Mouse (Mus musculus): Measurements from ENCODE around the gene Kpna1. TPM values are rescaled to one million over a fixed set of nuclear protein-coding genes. Genes with fewer than 3 reads are reported as not detected.

The Kpna1 gene
- polyA plus RNA-seq, 1 experiment, result 8.3 TPM

DNA sequence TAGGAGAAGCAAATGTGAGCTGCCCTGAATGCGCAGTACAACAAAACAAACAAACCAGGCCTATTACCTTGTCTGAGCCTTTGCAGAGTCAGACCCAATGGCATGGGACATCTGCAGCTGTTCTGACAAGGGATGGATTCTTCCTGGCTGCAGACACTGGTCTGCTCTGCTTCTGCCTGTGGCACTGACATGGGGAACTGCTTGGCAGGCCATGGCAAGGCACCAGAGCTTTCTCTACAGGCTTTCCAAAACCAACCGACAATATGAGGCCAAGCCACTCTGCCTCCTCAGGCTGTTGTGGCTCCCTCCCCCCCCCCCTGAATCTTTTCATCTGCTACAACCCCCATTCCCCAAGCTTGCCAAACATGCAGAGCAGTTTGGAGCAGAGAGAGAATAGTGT, 84.8 kb downstream of the Kpna1 start:
- TF ChIP-seq MYOG (IDR thresholded peaks at IDR 0.05; ENCODE audit: control insufficient read depth, extremely low read depth, insufficient read length) (no peak), CTCF (IDR thresholded peaks at IDR 0.05; ENCODE audit: control insufficient read depth, insufficient read depth, insufficient read length) (no peak), FOSL1 (IDR thresholded peaks at IDR 0.05; ENCODE audit: insufficient read depth, low read length, poor library complexity, severe bottlenecking) (no peak), CEBPB (IDR thresholded peaks at IDR 0.05; ENCODE audit: low read depth) (no peak), MYOD1 (IDR thresholded peaks at IDR 0.05; ENCODE audit: control insufficient read depth, insufficient read length, low read depth) (no peak), USF1 (IDR thresholded peaks at IDR 0.05; ENCODE audit: low read depth) (no peak), MAX (IDR thresholded peaks at IDR 0.05) (no peak)
- H3K4me3 ChIP-seq (ENCODE audit: insufficient read depth, poor library complexity, severe bottlenecking), result no peak overlapping the region
- H3K36me3 ChIP-seq (ENCODE audit: control insufficient read depth, insufficient read depth), result peaks cover 10% of the 10 kb centered on the region
- H3ac ChIP-seq (ENCODE audit: control insufficient read depth, insufficient read length, low read depth), result no peak overlapping the region
- H3K79me2 ChIP-seq (ENCODE audit: control insufficient read depth, insufficient read depth), result peaks cover 28% of the 10 kb centered on the region
- no peaks in the 10 kb centered on the region for H3K27me3 ChIP-seq (ENCODE audit: control insufficient read depth, insufficient read depth, insufficient read length)
- H3K79me3 ChIP-seq (ENCODE audit: low read depth), result peaks cover 8% of the 10 kb centered on the region

- no peaks in the 10 kb centered on the region for H3K27me3 ChIP-seq (ENCODE audit: control insufficient read depth, insufficient read depth, insufficient read length)
- H3K4me3 ChIP-seq (ENCODE audit: insufficient read depth, poor library complexity, severe bottlenecking), result no peak overlapping the region
- TF ChIP-seq CTCF (IDR thresholded peaks at IDR 0.05; ENCODE audit: control insufficient read depth, insufficient read depth, insufficient read length) (no peak), MAX (IDR thresholded peaks at IDR 0.05) (no peak), FOSL1 (IDR thresholded peaks at IDR 0.05; ENCODE audit: insufficient read depth, low read length, poor library complexity, severe bottlenecking) (no peak), USF1 (IDR thresholded peaks at IDR 0.05; ENCODE audit: low read depth) (no peak), MYOG (IDR thresholded peaks at IDR 0.05; ENCODE audit: control insufficient read depth, extremely low read depth, insufficient read length) (no peak), CEBPB (IDR thresholded peaks at IDR 0.05; ENCODE audit: low read depth) (no peak), MYOD1 (IDR thresholded peaks at IDR 0.05; ENCODE audit: control insufficient read depth, insufficient read length, low read depth) (no peak)
Measured at GRCm38 (mm10) chr16:36064904-36065303, 86.4 kb downstream of the Kpna1 start.

DNA sequence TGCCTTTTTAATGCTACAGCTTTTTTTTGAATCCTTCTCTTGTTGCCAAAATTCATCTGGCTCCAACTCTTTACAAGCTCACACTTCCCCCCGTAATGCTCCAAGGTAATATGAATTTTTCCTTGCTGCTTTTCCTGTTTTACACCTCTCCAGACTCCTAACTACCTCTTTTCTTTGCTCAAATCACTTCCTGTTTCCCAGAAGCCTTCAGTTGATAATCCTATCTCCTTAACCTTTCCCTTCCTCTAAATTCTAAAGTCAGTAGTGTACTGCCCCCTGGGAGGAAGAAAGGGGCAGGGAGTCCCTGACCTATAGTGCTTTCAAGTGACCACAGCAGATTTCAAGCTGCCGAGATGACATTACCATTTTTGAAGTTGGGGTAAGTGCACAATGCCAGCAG, 89.1 kb downstream of the Kpna1 start:
- no peak overlapping the region for H3ac ChIP-seq (ENCODE audit: control insufficient read depth, insufficient read length, low read depth)
- TF ChIP-seq MYOG (IDR thresholded peaks at IDR 0.05; ENCODE audit: control insufficient read depth, extremely low read depth, insufficient read length) (no peak), CEBPB (IDR thresholded peaks at IDR 0.05; ENCODE audit: low read depth) (no peak), MAX (IDR thresholded peaks at IDR 0.05) (no peak), FOSL1 (IDR thresholded peaks at IDR 0.05; ENCODE audit: insufficient read depth, low read length, poor library complexity, severe bottlenecking) (no peak), MYOD1 (IDR thresholded peaks at IDR 0.05; ENCODE audit: control insufficient read depth, insufficient read length, low read depth) (no peak), CTCF (IDR thresholded peaks at IDR 0.05; ENCODE audit: control insufficient read depth, insufficient read depth, insufficient read length) (no peak), USF1 (IDR thresholded peaks at IDR 0.05; ENCODE audit: low read depth) (no peak)

More at GRCm38 (mm10) chr16:36064904-36065303, 86.4 kb downstream of the Kpna1 start:
- peaks cover 38% of the 10 kb centered on the region for H3K79me2 ChIP-seq (ENCODE audit: control insufficient read depth, insufficient read depth)
- peaks cover 18% of the 10 kb centered on the region for H3K79me3 ChIP-seq (ENCODE audit: low read depth)
- H3K36me3 ChIP-seq (ENCODE audit: control insufficient read depth, insufficient read depth), result peaks cover 15% of the 10 kb centered on the region
- no peak overlapping the region for H3ac ChIP-seq (ENCODE audit: control insufficient read depth, insufficient read length, low read depth)

GRCm38 (mm10) chr16:36068356-36068755, 89.8 kb downstream of the Kpna1 start:
- peaks cover 15% of the 10 kb centered on the region for H3K36me3 ChIP-seq (ENCODE audit: control insufficient read depth, insufficient read depth)
- peaks cover 37% of the 10 kb centered on the region for H3K79me3 ChIP-seq (ENCODE audit: low read depth)
- H3ac ChIP-seq (ENCODE audit: control insufficient read depth, insufficient read length, low read depth), result no peak overlapping the region
- no peaks in the 10 kb centered on the region for H3K27me3 ChIP-seq (ENCODE audit: control insufficient read depth, insufficient read depth, insufficient read length)
- no peak for TF ChIP-seq MAX (IDR thresholded peaks at IDR 0.05)
- H3K79me2 ChIP-seq (ENCODE audit: control insufficient read depth, insufficient read depth), result peaks cover 66% of the 10 kb centered on the region
- H3K4me3 ChIP-seq (ENCODE audit: insufficient read depth, poor library complexity, severe bottlenecking), result no peak overlapping the region

More for the DNA sequence above, 89.1 kb downstream of the Kpna1 start:
- Histone ChIP-seq H3K4me3 (ENCODE audit: insufficient read depth, poor library complexity, severe bottlenecking) (no peak overlapping the region), H3K79me3 (ENCODE audit: low read depth) (peaks cover 31% of the 10 kb centered on the region), H3K79me2 (ENCODE audit: control insufficient read depth, insufficient read depth) (peaks cover 60% of the 10 kb centered on the region), H3K27me3 (ENCODE audit: control insufficient read depth, insufficient read depth, insufficient read length) (no peaks in the 10 kb centered on the region), H3K36me3 (ENCODE audit: control insufficient read depth, insufficient read depth) (peaks cover 15% of the 10 kb centered on the region)

GRCm38 (mm10) chr16:36069819-36070575, 91.4 kb downstream of the Kpna1 start:
- TF ChIP-seq MYOD1 (IDR thresholded peaks at IDR 0.05; ENCODE audit: control insufficient read depth, insufficient read length, low read depth), result no peak
- no peak for TF ChIP-seq MYOG (IDR thresholded peaks at IDR 0.05; ENCODE audit: control insufficient read depth, extremely low read depth, insufficient read length)
- Histone ChIP-seq H3K36me3 (ENCODE audit: control insufficient read depth, insufficient read depth) (peaks cover 15% of the 10 kb centered on the region), H3K4me3 (ENCODE audit: insufficient read depth, poor library complexity, severe bottlenecking) (peak overlapping the region; percentile 82), H3ac (ENCODE audit: control insufficient read depth, insufficient read length, low read depth) (no peak overlapping the region), H3K79me3 (ENCODE audit: low read depth) (peaks cover 53% of the 10 kb centered on the region), H3K79me2 (ENCODE audit: control insufficient read depth, insufficient read depth) (peaks cover 83% of the 10 kb centered on the region), H3K27me3 (ENCODE audit: control insufficient read depth, insufficient read depth, insufficient read length) (no peaks in the 10 kb centered on the region)

DNA sequence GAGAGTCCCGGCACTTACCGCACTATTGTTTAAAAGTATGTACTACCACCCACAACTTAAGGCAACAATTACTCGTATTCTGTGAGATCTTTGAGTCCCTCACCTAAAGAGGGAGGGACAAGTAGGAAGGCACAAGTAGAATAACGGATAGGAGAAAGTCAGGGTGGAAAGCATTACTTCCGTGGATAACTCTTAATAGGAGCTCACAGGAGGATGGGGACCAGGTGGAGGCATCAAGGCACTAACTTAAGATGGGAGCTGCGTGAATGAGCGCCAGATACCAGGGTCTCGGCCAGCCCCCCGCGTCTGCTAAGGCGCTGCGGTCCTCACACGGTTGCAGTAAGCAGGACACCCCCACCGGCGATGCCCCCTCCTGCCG, 92.5 kb downstream of the Kpna1 start:
- H3K36me3 ChIP-seq (ENCODE audit: control insufficient read depth, insufficient read depth), result peaks cover 21% of the 10 kb centered on the region
- peak overlapping the region; percentile 84 for H3ac ChIP-seq (ENCODE audit: control insufficient read depth, insufficient read length, low read depth)
- peaks cover 62% of the 10 kb centered on the region for H3K79me3 ChIP-seq (ENCODE audit: low read depth)
- H3K79me2 ChIP-seq (ENCODE audit: control insufficient read depth, insufficient read depth), result peaks cover 88% of the 10 kb centered on the region
- H3K27me3 ChIP-seq (ENCODE audit: control insufficient read depth, insufficient read depth, insufficient read length), result no peaks in the 10 kb centered on the region
- peak overlapping the region; percentile 82 for H3K4me3 ChIP-seq (ENCODE audit: insufficient read depth, poor library complexity, severe bottlenecking)
- TF ChIP-seq MYOG (IDR thresholded peaks at IDR 0.05; ENCODE audit: control insufficient read depth, extremely low read depth, insufficient read length), result no peak
- no peak for TF ChIP-seq FOSL1 (IDR thresholded peaks at IDR 0.05; ENCODE audit: insufficient read depth, low read length, poor library complexity, severe bottlenecking)
- TF ChIP-seq CTCF (IDR thresholded peaks at IDR 0.05; ENCODE audit: control insufficient read depth, insufficient read depth, insufficient read length), result no peak
- no peak for TF ChIP-seq MYOD1 (IDR thresholded peaks at IDR 0.05; ENCODE audit: control insufficient read depth, insufficient read length, low read depth)
- TF ChIP-seq MAX (IDR thresholded peaks at IDR 0.05), result no peak
- no peak for TF ChIP-seq USF1 (IDR thresholded peaks at IDR 0.05; ENCODE audit: low read depth)
- TF ChIP-seq CEBPB (IDR thresholded peaks at IDR 0.05; ENCODE audit: low read depth), result no peak

Measured in C2C12 (cell line).